Mouse (Mus musculus) MEL (cell line): ENCODE results near the gene Rnf19b. TPM values are rescaled to one million over a fixed set of nuclear protein-coding genes. Genes with fewer than 3 reads are reported as not detected.

ENCODE experiments used
- DNase-seq: peaks from one replicate; pipeline ENCODE4 v3.0.0; 2011; ENCODE audit warnings: low read depth, low spot score
- H3K27ac ChIP-seq: 2 replicates; pipeline ENCODE4 v1.5.1; 2012; ENCODE audit warnings: low read depth, mild to moderate bottlenecking, control low read depth, low read length, moderate library complexity; ENCODE audit not compliant: control insufficient read depth
- H3K27me3 ChIP-seq, 2 experiments: fragments of 150-350 bp in 1 of 2; sonication (generic) in 1 of 2; 2 replicates each; pipeline ENCODE4 v1.6.1; 2012; ENCODE audit warnings: low read length in 2 of 2, mild to moderate bottlenecking in 2 of 2, improper control_type of control experiment in 1 of 2, moderate library complexity in 1 of 2; ENCODE audit not compliant: insufficient read depth in 2 of 2, control insufficient read depth in 1 of 2
- H3K36me3 ChIP-seq, 2 experiments: 2 replicates each; pipeline ENCODE4 v1.6.1; 2012 to 2014; ENCODE audit warnings: low read length in 2 of 2, improper control_type of control experiment in 1 of 2, inconsistent platforms in 1 of 2, mild to moderate bottlenecking in 1 of 2; ENCODE audit not compliant: insufficient read depth in 2 of 2, control insufficient read depth in 1 of 2
- H3K4me1 ChIP-seq, 2 experiments: fragments of 150-350 bp in 1 of 2; sonication (generic) in 1 of 2; 2 replicates each; pipeline ENCODE4 v1.6.1; 2012; ENCODE audit warnings: low read length in 2 of 2, improper control_type of control experiment in 1 of 2, mild to moderate bottlenecking in 1 of 2; ENCODE audit not compliant: insufficient read depth in 2 of 2, control insufficient read depth in 1 of 2
- H3K4me3 ChIP-seq, 2 experiments: fragments of 150-350 bp in 1 of 2; sonication (generic) in 1 of 2; 2 replicates each; pipeline ENCODE4 v1.5.1; 2012; ENCODE audit warnings: low read depth in 2 of 2, low read length in 2 of 2, mild to moderate bottlenecking in 2 of 2, moderate library complexity in 2 of 2, control low read depth in 1 of 2, improper control_type of control experiment in 1 of 2; ENCODE audit not compliant: control insufficient read depth in 1 of 2, insufficient read depth in 1 of 2
- H3K79me2 ChIP-seq: 2 replicates; pipeline ENCODE4 v1.6.1; 2012; ENCODE audit warnings: mild to moderate bottlenecking, low read length, moderate library complexity; ENCODE audit not compliant: control insufficient read depth, poor library complexity, insufficient read depth
- H3K9ac ChIP-seq: 2 replicates; pipeline ENCODE4 v1.6.1; 2012; ENCODE audit warnings: low read depth, mild to moderate bottlenecking, control low read depth, low read length, moderate library complexity; ENCODE audit not compliant: control insufficient read depth, poor library complexity, severe bottlenecking
- H3K9me3 ChIP-seq: fragments of 150-350 bp; sonication (generic); replicated peaks from 2 replicates; pipeline ENCODE4 v1.6.1; 2012; ENCODE audit warnings: mild to moderate bottlenecking, low read length, improper control_type of control experiment, moderate library complexity; ENCODE audit not compliant: insufficient read depth
- BHLHE40 ChIP-seq: IDR thresholded peaks from 2 replicates; pipeline ENCODE4 v1.6.1; 2012; ENCODE audit warnings: low read depth, mild to moderate bottlenecking, inconsistent platforms, low read length, improper control_type of control experiment, borderline replicate concordance
- CHD1 ChIP-seq: IDR thresholded peaks from 2 replicates; pipeline ENCODE4 v1.6.1; 2012; ENCODE audit warnings: low read depth, mild to moderate bottlenecking, inconsistent platforms, low read length, improper control_type of control experiment
- CTCF ChIP-seq, 3 experiments: IDR thresholded peaks in 2 of 3; conservative IDR thresholded peaks in 1 of 3; 2 replicates each; pipeline ENCODE4 v1.5.1; 2011 to 2012; ENCODE audit warnings: low read length in 3 of 3, low read depth in 2 of 3, mild to moderate bottlenecking in 2 of 3, improper control_type of control experiment in 1 of 3, inconsistent platforms in 1 of 3, mixed read lengths in 1 of 3, moderate library complexity in 1 of 3; ENCODE audit not compliant: control insufficient read depth in 1 of 3, insufficient read depth in 1 of 3, poor library complexity in 1 of 3, severe bottlenecking in 1 of 3
- ELF1 ChIP-seq: IDR thresholded peaks from 2 replicates; pipeline ENCODE4 v1.6.1; 2014; ENCODE audit warnings: low read depth, mild to moderate bottlenecking, inconsistent platforms, low read length, improper control_type of control experiment, moderate library complexity
- KAT2A ChIP-seq: conservative IDR thresholded peaks from 2 replicates; pipeline ENCODE4 v1.6.1; 2012; ENCODE audit warnings: low read depth, low read length, improper control_type of control experiment, inconsistent platforms
- MAZ ChIP-seq: IDR thresholded peaks from 2 replicates; pipeline ENCODE4 v1.6.1; 2012; ENCODE audit warnings: low read depth, mild to moderate bottlenecking, inconsistent platforms, low read length, improper control_type of control experiment
- MXI1 ChIP-seq: IDR thresholded peaks from 2 replicates; pipeline ENCODE4 v1.6.1; 2011; ENCODE audit warnings: mild to moderate bottlenecking, low read depth, low read length, improper control_type of control experiment
- MYB ChIP-seq: IDR thresholded peaks from 2 replicates; pipeline ENCODE4 v1.6.1; 2011; ENCODE audit warnings: mild to moderate bottlenecking, low read depth, low read length, improper control_type of control experiment
- MYC ChIP-seq: IDR thresholded peaks from 2 replicates; pipeline ENCODE4 v1.6.1; 2011; ENCODE audit warnings: low read depth, mild to moderate bottlenecking, low read length, improper control_type of control experiment, moderate library complexity
- POLR2A ChIP-seq, 2 experiments: IDR thresholded peaks; 2 replicates each; pipeline ENCODE4 v1.6.1; 2011 to 2012; ENCODE audit warnings: low read length in 2 of 2, mild to moderate bottlenecking in 2 of 2, control low read depth in 1 of 2, improper control_type of control experiment in 1 of 2, low read depth in 1 of 2, moderate library complexity in 1 of 2; ENCODE audit not compliant: control insufficient read depth in 1 of 2, insufficient read depth in 1 of 2, poor library complexity in 1 of 2
- POLR2AphosphoS2 ChIP-seq: IDR thresholded peaks from 2 replicates; pipeline ENCODE4 v1.6.1; 2011; ENCODE audit warnings: low read length, improper control_type of control experiment
- POLR2AphosphoS5 ChIP-seq: IDR thresholded peaks from 2 replicates; pipeline ENCODE4 v1.6.1; 2012; ENCODE audit warnings: low read depth, borderline replicate concordance, mild to moderate bottlenecking, inconsistent platforms, low read length, moderate library complexity, mixed read lengths
- RAD21 ChIP-seq: IDR thresholded peaks from 2 replicates; pipeline ENCODE4 v1.6.1; 2011; ENCODE audit warnings: mild to moderate bottlenecking, low read depth, low read length, improper control_type of control experiment
- RCOR1 ChIP-seq: IDR thresholded peaks from 2 replicates; pipeline ENCODE4 v1.6.1; 2012; ENCODE audit warnings: low read depth, mild to moderate bottlenecking, inconsistent platforms, low read length, improper control_type of control experiment
- SIN3A ChIP-seq: IDR thresholded peaks from 2 replicates; pipeline ENCODE4 v1.6.1; 2012; ENCODE audit warnings: low read length, improper control_type of control experiment, inconsistent platforms
- SMC3 ChIP-seq: IDR thresholded peaks from 2 replicates; pipeline ENCODE4 v1.6.1; 2011; ENCODE audit warnings: low read depth, low read length, improper control_type of control experiment
- TAL1 ChIP-seq: IDR thresholded peaks from 2 replicates; pipeline ENCODE4 v1.6.1; 2012; ENCODE audit warnings: mild to moderate bottlenecking, inconsistent platforms, low read length, moderate library complexity, mixed read lengths
- TBP ChIP-seq: IDR thresholded peaks from 2 replicates; pipeline ENCODE4 v1.8.0; 2011; ENCODE audit warnings: low read depth, low read length, improper control_type of control experiment
- TCF12 ChIP-seq: IDR thresholded peaks from 2 replicates; pipeline ENCODE4 v1.6.1; 2014; ENCODE audit warnings: low read depth, mild to moderate bottlenecking, inconsistent platforms, low read length, improper control_type of control experiment, moderate library complexity
- UBTF ChIP-seq: IDR thresholded peaks from 2 replicates; pipeline ENCODE4 v1.6.1; 2012; ENCODE audit warnings: low read depth, mild to moderate bottlenecking, inconsistent platforms, low read length, improper control_type of control experiment, moderate library complexity, borderline replicate concordance; ENCODE audit not compliant: insufficient read depth
- USF2 ChIP-seq, 2 experiments: IDR thresholded peaks; 2 replicates each; pipeline ENCODE4 v1.6.1; 2011 to 2012; ENCODE audit warnings: improper control_type of control experiment in 2 of 2, low read length in 2 of 2, borderline replicate concordance in 1 of 2, inconsistent platforms in 1 of 2, low read depth in 1 of 2, mild to moderate bottlenecking in 1 of 2; ENCODE audit not compliant: insufficient read depth in 1 of 2
- ZC3H11A ChIP-seq: IDR thresholded peaks from 2 replicates; pipeline ENCODE4 v1.6.1; 2012; ENCODE audit warnings: low read depth, mild to moderate bottlenecking, inconsistent platforms, low read length, improper control_type of control experiment
- ZKSCAN1 ChIP-seq: IDR thresholded peaks from 2 replicates; pipeline ENCODE4 v1.6.1; 2012; ENCODE audit warnings: low read depth, mild to moderate bottlenecking, inconsistent platforms, low read length, improper control_type of control experiment, moderate library complexity
- ZNF384 ChIP-seq: IDR thresholded peaks from 2 replicates; pipeline ENCODE4 v1.6.1; 2012; ENCODE audit warnings: low read depth, mild to moderate bottlenecking, inconsistent platforms, low read length, improper control_type of control experiment
- polyA plus RNA-seq, 2 experiments: library from polyadenylated mRNA; stranded (reverse) in 1 of 2; unstranded in 1 of 2; fragments of >175 nt in 1 of 2; fragments of >200 nt in 1 of 2; gene quantifications; 2 replicates each; pipeline versions ENCODE4 v1.2.1 to v1.2.4; 2012; ENCODE audit warnings: low replicate concordance in 2 of 2, low read depth in 1 of 2; ENCODE audit not compliant: insufficient read length in 2 of 2, insufficient read depth in 1 of 2, missing spikeins in 1 of 2
- total RNA-seq: library from RNA; depleted of rRNA; stranded (reverse); fragments of 300-350 nt; gene quantifications from 2 replicates; pipeline ENCODE4 v1.2.3, GENCODE M21; 2012

The Rnf19b gene
- total and polyA plus RNA-seq, 3 experiments = 26.3 to 30.0 TPM; not detected in 1

DNA sequence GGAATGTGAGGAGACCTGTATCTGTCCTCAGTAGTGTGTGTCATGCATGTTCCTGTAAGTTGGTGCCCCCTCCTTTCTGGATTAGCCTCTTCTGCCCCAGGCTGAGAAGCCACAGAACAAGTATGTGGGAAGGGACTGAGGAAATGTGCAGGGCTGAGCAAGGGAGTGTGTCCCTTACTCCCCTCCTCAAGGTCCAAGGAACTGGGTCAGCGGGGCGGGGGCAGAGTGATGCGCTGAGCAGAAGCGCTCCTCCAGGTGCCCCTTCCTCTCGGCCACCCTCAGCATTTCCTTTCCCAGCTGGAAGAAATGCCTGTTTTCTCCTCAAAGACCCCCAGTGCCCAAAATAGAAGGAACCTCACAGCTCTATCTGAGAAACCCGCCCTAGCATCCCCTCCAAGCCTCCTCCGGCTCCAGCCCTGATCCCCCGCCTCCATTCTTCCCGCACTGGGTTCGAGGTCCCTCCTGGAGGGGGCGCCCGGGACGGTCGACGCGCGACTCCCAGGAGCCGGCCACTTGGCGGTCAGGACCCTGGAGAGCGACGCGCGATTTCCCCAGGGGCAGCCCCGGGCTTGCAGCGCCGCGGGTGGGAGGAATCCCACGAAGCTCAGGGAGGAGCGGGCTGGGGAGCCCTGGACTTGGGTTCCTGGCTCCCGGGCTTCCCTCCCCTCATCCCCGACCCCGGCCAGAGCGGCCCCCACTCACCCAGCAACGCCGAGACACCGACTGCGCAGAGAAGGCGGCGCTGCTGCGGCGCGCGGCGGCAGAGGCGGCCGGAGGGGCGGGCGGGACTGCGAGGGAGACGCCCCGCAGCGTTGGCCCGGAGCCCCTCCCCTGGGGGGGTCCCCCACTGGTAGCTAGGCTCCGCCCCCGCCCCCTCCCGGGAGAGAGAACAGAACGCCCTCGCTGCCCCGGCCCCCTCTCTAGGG, 62.7 kb downstream of the Rnf19b start:
- H3K4me1 ChIP-seq = peaks cover 0 to 6% of the 10 kb centered on the region in 2 experiments; a peak in 2 of 4 replicates
- H3K9ac ChIP-seq = no peak overlapping the region
- DNase-seq = peak; percentile 67
- TF ChIP-seq MYC = no peak
- no peak for TF ChIP-seq MYB
- TF ChIP-seq SIN3A = peak; percentile 71
- no peak for TF ChIP-seq UBTF
- peak; percentile 64 for TF ChIP-seq MXI1
- peak; percentile 22; the same call in 1 of the 2 replicates for TF ChIP-seq ZC3H11A
- peak in 2 of 3 experiments; percentile 50 to 57; a peak in 4 of 6 replicates for TF ChIP-seq CTCF (IDR thresholded peaks at IDR 0.05 in 2 of 3, conservative IDR thresholded peaks at IDR 0.05 in 1 of 3; ENCODE audit: control insufficient read depth in 1 of 3, insufficient read depth in 1 of 3, low read depth in 2 of 3, low read length in 3 of 3, poor library complexity in 1 of 3, severe bottlenecking in 1 of 3)
- no peak for TF ChIP-seq USF2 (IDR thresholded peaks at IDR 0.05; ENCODE audit: borderline replicate concordance in 1 of 2, insufficient read depth in 1 of 2, low read depth in 1 of 2, low read length in 2 of 2)
- TF ChIP-seq POLR2AphosphoS5 = no peak
- peak; percentile 10 for TF ChIP-seq RAD21
- peak; percentile 59; the same call in 1 of the 2 replicates for TF ChIP-seq MAZ
- TF ChIP-seq BHLHE40 = no peak
- no peak for TF ChIP-seq TAL1
- TF ChIP-seq ZKSCAN1 = no peak
- TF ChIP-seq POLR2AphosphoS2 = no peak
- peak; percentile 43 for TF ChIP-seq SMC3
- no peak for TF ChIP-seq ELF1
- no peaks in the 10 kb centered on the region for H3K79me2 ChIP-seq
- H3K36me3 ChIP-seq = peaks cover 0 to 3% of the 10 kb centered on the region in 2 experiments; a peak in 1 of 4 replicates
- H3K4me3 ChIP-seq = no peak overlapping the region
- no peak overlapping the region for H3K27ac ChIP-seq
- H3K27me3 ChIP-seq = 0 out of 4 replicates have a peak, but pooled peaks cover 0 to 1% of the 10 kb centered on the region in 2 experiments
- H3K9me3 ChIP-seq = no peaks in the 10 kb centered on the region

DNA sequence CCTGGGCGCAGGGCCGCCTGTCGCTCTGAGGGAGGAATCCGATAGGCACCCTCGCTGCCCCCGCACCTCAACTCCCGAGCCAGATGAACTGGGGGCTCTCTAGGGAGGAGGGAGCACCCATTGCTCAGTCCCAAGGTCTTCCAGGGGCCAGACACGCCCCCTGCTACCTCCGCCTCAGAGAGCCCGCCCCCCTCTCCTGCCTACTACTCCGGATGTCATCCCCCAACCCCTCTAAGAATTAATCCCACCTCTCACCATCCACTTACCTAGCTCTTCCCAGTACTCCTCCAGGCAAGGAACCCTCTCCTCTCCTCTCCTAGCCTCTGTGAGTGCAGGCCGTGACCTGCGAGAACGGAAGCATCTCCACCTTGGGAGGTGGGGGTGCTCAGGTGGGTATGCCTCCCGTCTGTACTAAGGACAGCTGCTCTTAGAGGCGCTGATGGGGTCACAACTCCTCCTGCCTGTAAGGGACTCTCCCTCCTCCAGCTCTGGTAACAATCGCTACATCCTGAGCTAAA, 63.6 kb downstream of the Rnf19b start, which contains the start of gene Hpca:
Gene Hpca (minus strand): TSS at position 468 of the 518 bp plus-strand sequence.
- Histone ChIP-seq H3K79me2 (no peaks in the 10 kb centered on the region; the same call in 1 of the 2 replicates), H3K4me1 (peaks cover 0 to 10% of the 10 kb centered on the region in 2 experiments; a peak in 2 of 4 replicates), H3K9ac (no peak within 1 kb of the TSS), H3K27me3 (0 out of 4 replicates have a peak, but pooled peaks cover 0 to 1% of the 10 kb centered on the region in 2 experiments), H3K4me3 (no peak within 1 kb of the TSS), H3K36me3 (peaks cover 0 to 3% of the 10 kb centered on the region in 2 experiments; a peak in 1 of 4 replicates), H3K9me3 (no peaks in the 10 kb centered on the region), H3K27ac (no peak within 1 kb of the TSS)
- no peak for TF ChIP-seq TCF12
- no peak for TF ChIP-seq RCOR1
- TF ChIP-seq ZNF384 = no peak
- TF ChIP-seq MAZ = no peak
- no peak for TF ChIP-seq ELF1
- TF ChIP-seq MXI1 = no peak
- TF ChIP-seq POLR2AphosphoS5 = no peak
- TF ChIP-seq SMC3 = no peak
- no peak for TF ChIP-seq KAT2A
- no peak for TF ChIP-seq TBP
- TF ChIP-seq CTCF (IDR thresholded peaks at IDR 0.05 in 2 of 3, conservative IDR thresholded peaks at IDR 0.05 in 1 of 3; ENCODE audit: control insufficient read depth in 1 of 3, insufficient read depth in 1 of 3, low read depth in 2 of 3, low read length in 3 of 3, poor library complexity in 1 of 3, severe bottlenecking in 1 of 3) = no peak
- no peak for TF ChIP-seq CHD1
- no peak for TF ChIP-seq MYC
- no peak for TF ChIP-seq POLR2A (IDR thresholded peaks at IDR 0.05; ENCODE audit: control insufficient read depth in 1 of 2, insufficient read depth in 1 of 2, low read depth in 1 of 2, low read length in 2 of 2, poor library complexity in 1 of 2)
- DNase-seq = no peak
